Mouse (Mus musculus): Measurements from ENCODE around the gene Akr1c14.
"Not testable (repeated sequence)": the region's sequence is repeated elsewhere in the genome, so short reads cannot be mapped to it uniquely, and the experiment has no call there.

The Akr1c14 gene

DNA sequence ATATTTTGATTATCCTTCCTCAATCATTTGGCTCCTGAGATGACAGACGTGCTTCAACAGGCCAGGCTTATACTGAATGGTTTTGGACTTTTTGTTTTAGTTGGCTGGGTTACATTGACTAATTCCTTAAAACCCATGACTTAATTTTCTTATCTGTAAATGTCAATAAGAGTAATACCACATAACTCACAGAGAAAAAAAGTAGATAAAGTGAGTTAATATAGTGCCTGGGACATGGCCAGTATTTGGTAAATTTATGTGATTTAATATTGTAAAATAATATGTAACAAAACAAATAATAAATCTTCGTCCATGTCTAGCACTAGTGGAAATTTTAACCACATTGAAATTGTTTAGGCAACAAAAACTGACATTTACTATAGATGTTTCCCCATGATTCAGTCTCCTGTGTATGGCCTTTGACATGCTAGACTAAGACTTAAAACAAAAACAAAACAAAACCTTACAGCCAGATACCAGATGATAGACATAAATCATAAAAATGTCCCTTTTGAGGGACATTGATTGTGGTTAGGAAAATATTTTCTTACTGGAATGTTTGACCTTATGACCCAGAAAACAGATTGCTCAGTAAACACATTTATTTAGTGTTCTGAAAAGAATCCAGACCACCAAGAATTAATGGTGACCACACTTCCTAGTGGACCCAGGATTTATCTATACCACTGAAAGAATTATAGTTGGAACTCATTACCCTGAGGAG, 70.5 kb downstream of the Akr1c14 start:
- DNase-seq (ENCODE audit: low read depth, low spot score) = no peak

- no peak for DNase-seq (ENCODE audit: low read depth, low spot score)
These were observed 74.3 kb downstream of the Akr1c14 start for GRCm38 (mm10) chr13:4123146-4123545.

DNA sequence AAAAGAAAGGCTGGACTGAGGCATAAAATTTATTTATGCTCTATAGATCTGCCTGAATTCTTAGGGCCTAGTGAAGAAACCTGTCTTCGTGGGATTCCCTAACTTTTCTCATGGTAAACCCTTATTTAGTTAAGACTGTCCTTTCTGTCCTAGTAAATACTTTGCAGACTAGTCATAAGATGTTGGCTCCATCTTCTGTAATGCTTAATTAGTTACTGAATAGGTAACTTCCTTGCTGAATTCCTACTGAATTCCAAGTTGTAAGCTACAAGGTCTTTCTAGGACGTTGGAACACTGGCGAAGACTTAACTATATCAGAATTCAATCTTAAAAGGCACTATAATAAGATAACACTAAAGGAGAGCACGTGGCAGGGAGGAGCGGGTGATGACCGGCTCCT, 75.7 kb downstream of the Akr1c14 start:
- DNase-seq (ENCODE audit: low read depth, low spot score) = not testable (repeated sequence)

- DNase-seq (ENCODE audit: low read depth, low spot score) = not testable (repeated sequence)
These were observed 77.0 kb downstream of the Akr1c14 start for GRCm38 (mm10) chr13:4125846-4126245.

DNA sequence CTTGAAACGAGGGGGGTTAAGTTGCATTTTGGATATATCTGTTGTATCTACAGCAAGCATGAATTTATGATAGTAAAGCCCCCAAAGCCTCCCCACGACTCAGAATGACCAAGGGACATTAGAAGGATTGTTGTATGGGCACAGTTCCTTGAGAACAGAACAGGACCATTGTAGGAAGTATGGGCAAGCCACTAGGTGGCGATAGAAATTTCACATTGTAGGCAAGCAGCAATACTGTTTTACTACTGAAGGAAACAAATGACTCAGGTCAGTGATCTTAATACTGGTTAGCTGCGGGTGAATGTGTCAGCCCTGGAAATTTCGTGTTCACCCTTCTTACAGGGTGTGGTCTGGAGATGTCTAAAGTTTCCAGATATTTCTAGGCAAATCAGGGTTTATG, 80.3 kb downstream of the Akr1c14 start:
- DNase-seq (ENCODE audit: low read depth, low spot score) = no peak

- no peak for DNase-seq (ENCODE audit: low read depth, low spot score)
These were observed 82.5 kb downstream of the Akr1c14 start for GRCm38 (mm10) chr13:4131317-4131716.

GRCm38 (mm10) chr13:4131721-4132120, 82.9 kb downstream of the Akr1c14 start:
- DNase-seq (ENCODE audit: low read depth, low spot score) = no peak

DNA sequence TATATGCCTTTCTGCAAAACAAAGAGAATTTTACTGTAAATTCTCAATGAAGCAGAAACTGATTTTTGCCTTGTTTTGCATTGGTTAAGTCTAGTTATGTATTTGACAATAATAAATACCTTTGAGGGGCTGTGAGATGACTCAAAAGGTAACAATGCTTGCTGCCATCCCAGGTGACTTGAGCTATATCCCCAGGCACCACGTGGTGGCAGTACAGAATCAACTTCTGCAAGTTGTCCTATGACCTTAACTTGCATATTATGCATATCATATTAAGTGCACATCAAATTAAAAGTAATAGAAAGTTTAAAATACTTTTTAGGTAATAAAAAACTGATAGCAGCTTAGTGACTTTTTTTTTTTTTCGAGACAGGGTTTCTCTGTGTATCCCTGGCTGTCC, 84.3 kb downstream of the Akr1c14 start:
- DNase-seq (ENCODE audit: low read depth, low spot score) = no peak

Measured in embryo, embryonic 11.5 days (tissue).